Mouse (Mus musculus): Measurements from ENCODE around the gene Lnp1. TPM values are rescaled to one million over a fixed set of nuclear protein-coding genes. Genes with fewer than 3 reads are reported as not detected.

The Lnp1 gene
- polyA plus RNA-seq, 1 experiment from 2014 or later: not detected

Other genes starting within 250 kb of the Lnp1 start
- 143 and 157 TPM in 2 replicates for gene Tfg, start 210.6 kb downstream of the Lnp1 start, polyA plus RNA-seq (2014; fragmentation: Nextera tagmentation; extraction: Ambion mirVana)
- not detected in 2 replicates for gene Adgrg7, start 132.2 kb downstream of the Lnp1 start, polyA plus RNA-seq (2014; fragmentation: Nextera tagmentation; extraction: Ambion mirVana)
- gene Tmem45a, start 41.9 kb downstream of the Lnp1 start, polyA plus RNA-seq (2014; fragmentation: Nextera tagmentation; extraction: Ambion mirVana): 5.8 and 6.5 TPM in 2 replicates
- not detected in 2 replicates for gene Tmem45a2, start 143.3 kb upstream of the Lnp1 start, polyA plus RNA-seq (2014; fragmentation: Nextera tagmentation; extraction: Ambion mirVana)
- gene Tomm70a, start 193.6 kb upstream of the Lnp1 start, polyA plus RNA-seq (2014; fragmentation: Nextera tagmentation; extraction: Ambion mirVana): 66.9 and 76.4 TPM in 2 replicates
- gene Nit2, start 239.3 kb upstream of the Lnp1 start, polyA plus RNA-seq (2014; fragmentation: Nextera tagmentation; extraction: Ambion mirVana): 65.9 and 72.1 TPM in 2 replicates